Mouse (Mus musculus) MEL (cell line): ENCODE measurements around the gene Susd3. TPM values are rescaled to one million over a fixed set of nuclear protein-coding genes. Genes with fewer than 3 reads are reported as not detected.

Source experiments
- DNase-seq: peaks from one replicate; pipeline ENCODE4 v3.0.0; 2011; ENCODE audit warnings: low read depth, low spot score
- H3K27ac ChIP-seq: 2 replicates; pipeline ENCODE4 v1.5.1; 2012; ENCODE audit warnings: low read depth, mild to moderate bottlenecking, control low read depth, low read length, moderate library complexity; ENCODE audit not compliant: control insufficient read depth
- H3K27me3 ChIP-seq, 2 experiments: fragments of 150-350 bp in 1 of 2; sonication (generic) in 1 of 2; 2 replicates each; pipeline ENCODE4 v1.6.1; 2012; ENCODE audit warnings: low read length in 2 of 2, mild to moderate bottlenecking in 2 of 2, improper control_type of control experiment in 1 of 2, moderate library complexity in 1 of 2; ENCODE audit not compliant: insufficient read depth in 2 of 2, control insufficient read depth in 1 of 2
- H3K36me3 ChIP-seq, 2 experiments: 2 replicates each; pipeline ENCODE4 v1.6.1; 2012 to 2014; ENCODE audit warnings: low read length in 2 of 2, improper control_type of control experiment in 1 of 2, inconsistent platforms in 1 of 2, mild to moderate bottlenecking in 1 of 2; ENCODE audit not compliant: insufficient read depth in 2 of 2, control insufficient read depth in 1 of 2
- H3K4me1 ChIP-seq, 2 experiments: fragments of 150-350 bp in 1 of 2; sonication (generic) in 1 of 2; 2 replicates each; pipeline ENCODE4 v1.6.1; 2012; ENCODE audit warnings: low read length in 2 of 2, improper control_type of control experiment in 1 of 2, mild to moderate bottlenecking in 1 of 2; ENCODE audit not compliant: insufficient read depth in 2 of 2, control insufficient read depth in 1 of 2
- H3K4me3 ChIP-seq, 2 experiments: fragments of 150-350 bp in 1 of 2; sonication (generic) in 1 of 2; 2 replicates each; pipeline ENCODE4 v1.5.1; 2012; ENCODE audit warnings: low read depth in 2 of 2, low read length in 2 of 2, mild to moderate bottlenecking in 2 of 2, moderate library complexity in 2 of 2, control low read depth in 1 of 2, improper control_type of control experiment in 1 of 2; ENCODE audit not compliant: control insufficient read depth in 1 of 2, insufficient read depth in 1 of 2
- H3K79me2 ChIP-seq: 2 replicates; pipeline ENCODE4 v1.6.1; 2012; ENCODE audit warnings: mild to moderate bottlenecking, low read length, moderate library complexity; ENCODE audit not compliant: control insufficient read depth, poor library complexity, insufficient read depth
- H3K9ac ChIP-seq: 2 replicates; pipeline ENCODE4 v1.6.1; 2012; ENCODE audit warnings: low read depth, mild to moderate bottlenecking, control low read depth, low read length, moderate library complexity; ENCODE audit not compliant: control insufficient read depth, poor library complexity, severe bottlenecking
- H3K9me3 ChIP-seq: fragments of 150-350 bp; sonication (generic); replicated peaks from 2 replicates; pipeline ENCODE4 v1.6.1; 2012; ENCODE audit warnings: mild to moderate bottlenecking, low read length, improper control_type of control experiment, moderate library complexity; ENCODE audit not compliant: insufficient read depth
- BHLHE40 ChIP-seq: IDR thresholded peaks from 2 replicates; pipeline ENCODE4 v1.6.1; 2012; ENCODE audit warnings: low read depth, mild to moderate bottlenecking, inconsistent platforms, low read length, improper control_type of control experiment, borderline replicate concordance
- CHD1 ChIP-seq: IDR thresholded peaks from 2 replicates; pipeline ENCODE4 v1.6.1; 2012; ENCODE audit warnings: low read depth, mild to moderate bottlenecking, inconsistent platforms, low read length, improper control_type of control experiment
- CHD2 ChIP-seq: IDR thresholded peaks from 2 replicates; pipeline ENCODE4 v1.6.1; 2011; ENCODE audit warnings: low read length, improper control_type of control experiment
- CTCF ChIP-seq, 3 experiments: IDR thresholded peaks in 2 of 3; conservative IDR thresholded peaks in 1 of 3; 2 replicates each; pipeline ENCODE4 v1.5.1; 2011 to 2012; ENCODE audit warnings: low read length in 3 of 3, low read depth in 2 of 3, mild to moderate bottlenecking in 2 of 3, improper control_type of control experiment in 1 of 3, inconsistent platforms in 1 of 3, mixed read lengths in 1 of 3, moderate library complexity in 1 of 3; ENCODE audit not compliant: control insufficient read depth in 1 of 3, insufficient read depth in 1 of 3, poor library complexity in 1 of 3, severe bottlenecking in 1 of 3
- E2F4 ChIP-seq: IDR thresholded peaks from 2 replicates; pipeline ENCODE4 v1.6.1; 2011; ENCODE audit warnings: low read depth, low read length, improper control_type of control experiment, borderline replicate concordance
- ELF1 ChIP-seq: IDR thresholded peaks from 2 replicates; pipeline ENCODE4 v1.6.1; 2014; ENCODE audit warnings: low read depth, mild to moderate bottlenecking, inconsistent platforms, low read length, improper control_type of control experiment, moderate library complexity
- EP300 ChIP-seq, 2 experiments: IDR thresholded peaks; 2 replicates each; pipeline ENCODE4 v1.6.1; 2011; ENCODE audit warnings: improper control_type of control experiment in 2 of 2, low read length in 2 of 2, low read depth in 1 of 2, mild to moderate bottlenecking in 1 of 2
- ETS1 ChIP-seq: IDR thresholded peaks from 2 replicates; pipeline ENCODE4 v1.6.1; 2012; ENCODE audit warnings: low read depth, mild to moderate bottlenecking, inconsistent platforms, low read length, improper control_type of control experiment, moderate library complexity
- GABPA ChIP-seq: IDR thresholded peaks from 2 replicates; pipeline ENCODE4 v1.6.1; 2012; ENCODE audit warnings: low read depth, mild to moderate bottlenecking, inconsistent platforms, low read length, improper control_type of control experiment, moderate library complexity
- GATA1 ChIP-seq: IDR thresholded peaks from 2 replicates; pipeline ENCODE4 v1.6.1; 2011; ENCODE audit warnings: low read depth, low read length, improper control_type of control experiment
- HCFC1 ChIP-seq: IDR thresholded peaks from 2 replicates; pipeline ENCODE4 v1.6.1; 2012; ENCODE audit warnings: low read depth, mild to moderate bottlenecking, inconsistent platforms, low read length, improper control_type of control experiment, moderate library complexity
- JUND ChIP-seq: IDR thresholded peaks from 2 replicates; pipeline ENCODE4 v1.6.1; 2011; ENCODE audit warnings: low read depth, mild to moderate bottlenecking, improper control_type of control experiment, low read length
- KAT2A ChIP-seq: conservative IDR thresholded peaks from 2 replicates; pipeline ENCODE4 v1.6.1; 2012; ENCODE audit warnings: low read depth, low read length, improper control_type of control experiment, inconsistent platforms
- MAX ChIP-seq: IDR thresholded peaks from 2 replicates; pipeline ENCODE4 v1.6.1; 2011; ENCODE audit warnings: low read length, improper control_type of control experiment
- MAZ ChIP-seq: IDR thresholded peaks from 2 replicates; pipeline ENCODE4 v1.6.1; 2012; ENCODE audit warnings: low read depth, mild to moderate bottlenecking, inconsistent platforms, low read length, improper control_type of control experiment
- MEF2A ChIP-seq: IDR thresholded peaks from 2 replicates; pipeline ENCODE4 v1.6.1; 2014; ENCODE audit warnings: low read depth, mild to moderate bottlenecking, inconsistent platforms, low read length, improper control_type of control experiment; ENCODE audit not compliant: poor library complexity, insufficient replicate concordance, severe bottlenecking; ENCODE audit errors: extremely low read depth
- MYB ChIP-seq: IDR thresholded peaks from 2 replicates; pipeline ENCODE4 v1.6.1; 2011; ENCODE audit warnings: mild to moderate bottlenecking, low read depth, low read length, improper control_type of control experiment
- MYC ChIP-seq: IDR thresholded peaks from 2 replicates; pipeline ENCODE4 v1.6.1; 2011; ENCODE audit warnings: low read depth, mild to moderate bottlenecking, low read length, improper control_type of control experiment, moderate library complexity
- NRF1 ChIP-seq: IDR thresholded peaks from 2 replicates; pipeline ENCODE4 v1.6.1; 2014; ENCODE audit warnings: low read depth, mild to moderate bottlenecking, inconsistent platforms, low read length, improper control_type of control experiment, moderate library complexity; ENCODE audit not compliant: poor library complexity, insufficient read depth, severe bottlenecking
- POLR2A ChIP-seq, 2 experiments: IDR thresholded peaks; 2 replicates each; pipeline ENCODE4 v1.6.1; 2011 to 2012; ENCODE audit warnings: low read length in 2 of 2, mild to moderate bottlenecking in 2 of 2, control low read depth in 1 of 2, improper control_type of control experiment in 1 of 2, low read depth in 1 of 2, moderate library complexity in 1 of 2; ENCODE audit not compliant: control insufficient read depth in 1 of 2, insufficient read depth in 1 of 2, poor library complexity in 1 of 2
- POLR2AphosphoS2 ChIP-seq: IDR thresholded peaks from 2 replicates; pipeline ENCODE4 v1.6.1; 2011; ENCODE audit warnings: low read length, improper control_type of control experiment
- POLR2AphosphoS5 ChIP-seq: IDR thresholded peaks from 2 replicates; pipeline ENCODE4 v1.6.1; 2012; ENCODE audit warnings: low read depth, borderline replicate concordance, mild to moderate bottlenecking, inconsistent platforms, low read length, moderate library complexity, mixed read lengths
- RAD21 ChIP-seq: IDR thresholded peaks from 2 replicates; pipeline ENCODE4 v1.6.1; 2011; ENCODE audit warnings: mild to moderate bottlenecking, low read depth, low read length, improper control_type of control experiment
- RCOR1 ChIP-seq: IDR thresholded peaks from 2 replicates; pipeline ENCODE4 v1.6.1; 2012; ENCODE audit warnings: low read depth, mild to moderate bottlenecking, inconsistent platforms, low read length, improper control_type of control experiment
- SMC3 ChIP-seq: IDR thresholded peaks from 2 replicates; pipeline ENCODE4 v1.6.1; 2011; ENCODE audit warnings: low read depth, low read length, improper control_type of control experiment
- TAL1 ChIP-seq: IDR thresholded peaks from 2 replicates; pipeline ENCODE4 v1.6.1; 2012; ENCODE audit warnings: mild to moderate bottlenecking, inconsistent platforms, low read length, moderate library complexity, mixed read lengths
- TBP ChIP-seq: IDR thresholded peaks from 2 replicates; pipeline ENCODE4 v1.8.0; 2011; ENCODE audit warnings: low read depth, low read length, improper control_type of control experiment
- TCF12 ChIP-seq: IDR thresholded peaks from 2 replicates; pipeline ENCODE4 v1.6.1; 2014; ENCODE audit warnings: low read depth, mild to moderate bottlenecking, inconsistent platforms, low read length, improper control_type of control experiment, moderate library complexity
- UBTF ChIP-seq: IDR thresholded peaks from 2 replicates; pipeline ENCODE4 v1.6.1; 2012; ENCODE audit warnings: low read depth, mild to moderate bottlenecking, inconsistent platforms, low read length, improper control_type of control experiment, moderate library complexity, borderline replicate concordance; ENCODE audit not compliant: insufficient read depth
- USF1 ChIP-seq: IDR thresholded peaks from 2 replicates; pipeline ENCODE4 v1.6.1; 2014; ENCODE audit warnings: low read depth, mild to moderate bottlenecking, inconsistent platforms, low read length, improper control_type of control experiment, moderate library complexity
- USF2 ChIP-seq, 2 experiments: IDR thresholded peaks; 2 replicates each; pipeline ENCODE4 v1.6.1; 2011 to 2012; ENCODE audit warnings: improper control_type of control experiment in 2 of 2, low read length in 2 of 2, borderline replicate concordance in 1 of 2, inconsistent platforms in 1 of 2, low read depth in 1 of 2, mild to moderate bottlenecking in 1 of 2; ENCODE audit not compliant: insufficient read depth in 1 of 2
- ZC3H11A ChIP-seq: IDR thresholded peaks from 2 replicates; pipeline ENCODE4 v1.6.1; 2012; ENCODE audit warnings: low read depth, mild to moderate bottlenecking, inconsistent platforms, low read length, improper control_type of control experiment
- ZKSCAN1 ChIP-seq: IDR thresholded peaks from 2 replicates; pipeline ENCODE4 v1.6.1; 2012; ENCODE audit warnings: low read depth, mild to moderate bottlenecking, inconsistent platforms, low read length, improper control_type of control experiment, moderate library complexity
- ZMIZ1 ChIP-seq: IDR thresholded peaks from 2 replicates; pipeline ENCODE4 v1.6.1; 2012; ENCODE audit warnings: low read depth, mild to moderate bottlenecking, inconsistent platforms, low read length, improper control_type of control experiment, moderate library complexity
- ZNF384 ChIP-seq: IDR thresholded peaks from 2 replicates; pipeline ENCODE4 v1.6.1; 2012; ENCODE audit warnings: low read depth, mild to moderate bottlenecking, inconsistent platforms, low read length, improper control_type of control experiment
- polyA plus RNA-seq, 2 experiments: library from polyadenylated mRNA; stranded (reverse) in 1 of 2; unstranded in 1 of 2; fragments of >175 nt in 1 of 2; fragments of >200 nt in 1 of 2; gene quantifications; 2 replicates each; pipeline versions ENCODE4 v1.2.1 to v1.2.4; 2012; ENCODE audit warnings: low replicate concordance in 2 of 2, low read depth in 1 of 2; ENCODE audit not compliant: insufficient read length in 2 of 2, insufficient read depth in 1 of 2, missing spikeins in 1 of 2
- total RNA-seq: library from RNA; depleted of rRNA; stranded (reverse); fragments of 300-350 nt; gene quantifications from 2 replicates; pipeline ENCODE4 v1.2.3, GENCODE M21; 2012

The Susd3 gene
- total and polyA plus RNA-seq, 3 experiments = 10.8 to 16.2 TPM; not detected in 1

- H3K79me2 ChIP-seq = no peaks in the 10 kb centered on the region
- peak; percentile 96 for DNase-seq
- no peaks in the 10 kb centered on the region for H3K27me3 ChIP-seq
- peak overlapping the region; percentile 39 for H3K9ac ChIP-seq
- no peaks in the 10 kb centered on the region for H3K9me3 ChIP-seq
- peak overlapping the region; percentile 8 to 25 for H3K4me3 ChIP-seq
- peak overlapping the region; percentile 90 for H3K27ac ChIP-seq
- peaks cover 0 to 7% of the 10 kb centered on the region in 2 experiments; a peak in 2 of 4 replicates for H3K36me3 ChIP-seq
- peaks cover 3 to 17% of the 10 kb centered on the region in 2 experiments for H3K4me1 ChIP-seq
- no peak for TF ChIP-seq USF2 (IDR thresholded peaks at IDR 0.05; ENCODE audit: borderline replicate concordance in 1 of 2, insufficient read depth in 1 of 2, low read depth in 1 of 2, low read length in 2 of 2)
- TF ChIP-seq GATA1 = peak; percentile 64
- no peak for TF ChIP-seq NRF1
- TF ChIP-seq E2F4 = no peak
- peak; percentile 8; the same call in 1 of the 2 replicates for TF ChIP-seq RCOR1
- TF ChIP-seq SMC3 = no peak
- no peak for TF ChIP-seq ZC3H11A
- TF ChIP-seq JUND = no peak
- TF ChIP-seq RAD21 = no peak
- no peak for TF ChIP-seq ZKSCAN1
- no peak for TF ChIP-seq CHD2
- TF ChIP-seq MYC = no peak
- TF ChIP-seq POLR2AphosphoS5 = no peak
- TF ChIP-seq ZMIZ1 = peak; percentile 30; the same call in 1 of the 2 replicates
- TF ChIP-seq ETS1 = peak; percentile 75
- TF ChIP-seq TCF12 = peak; percentile 51; the same call in 1 of the 2 replicates
- TF ChIP-seq CHD1 = no peak
- peak; percentile 95; the same call in 1 of the 2 replicates for TF ChIP-seq MAZ
- peak; percentile 36; the same call in 1 of the 2 replicates for TF ChIP-seq MAX
- TF ChIP-seq MEF2A = no peak
- TF ChIP-seq POLR2AphosphoS2 = peak; percentile 50; the same call in 1 of the 2 replicates
- peak; percentile 64 for TF ChIP-seq HCFC1
- no peak for TF ChIP-seq GABPA
- peak; percentile 52 for TF ChIP-seq TBP
- peak in 1 of 2 experiments; percentile 57; a peak in 2 of 4 replicates for TF ChIP-seq POLR2A (IDR thresholded peaks at IDR 0.05; ENCODE audit: control insufficient read depth in 1 of 2, insufficient read depth in 1 of 2, low read depth in 1 of 2, low read length in 2 of 2, poor library complexity in 1 of 2)
- TF ChIP-seq UBTF = no peak
- TF ChIP-seq USF1 = no peak
- no peak for TF ChIP-seq ZNF384
- peak; percentile 75 for TF ChIP-seq MYB
- peak; percentile 81 for TF ChIP-seq TAL1
- TF ChIP-seq BHLHE40 = 0 out of 2 replicates have a peak, but pooled peaks have one; percentile 8
- no peak; the same call in 1 of the 2 replicates for TF ChIP-seq KAT2A
- TF ChIP-seq CTCF (IDR thresholded peaks at IDR 0.05 in 2 of 3, conservative IDR thresholded peaks at IDR 0.05 in 1 of 3; ENCODE audit: control insufficient read depth in 1 of 3, insufficient read depth in 1 of 3, low read depth in 2 of 3, low read length in 3 of 3, poor library complexity in 1 of 3, severe bottlenecking in 1 of 3) = no peak
- TF ChIP-seq ELF1 = no peak; the same call in 1 of the 2 replicates
- TF ChIP-seq EP300 (IDR thresholded peaks at IDR 0.05; ENCODE audit: low read depth in 1 of 2, low read length in 2 of 2) = peak; percentile 75 to 85
Observed at GRCm38 (mm10) chr13:49242321-49243065, 6.0 kb downstream of the Susd3 start.
